Mouse (Mus musculus): ENCODE results near the gene Kcns3.

DNA sequence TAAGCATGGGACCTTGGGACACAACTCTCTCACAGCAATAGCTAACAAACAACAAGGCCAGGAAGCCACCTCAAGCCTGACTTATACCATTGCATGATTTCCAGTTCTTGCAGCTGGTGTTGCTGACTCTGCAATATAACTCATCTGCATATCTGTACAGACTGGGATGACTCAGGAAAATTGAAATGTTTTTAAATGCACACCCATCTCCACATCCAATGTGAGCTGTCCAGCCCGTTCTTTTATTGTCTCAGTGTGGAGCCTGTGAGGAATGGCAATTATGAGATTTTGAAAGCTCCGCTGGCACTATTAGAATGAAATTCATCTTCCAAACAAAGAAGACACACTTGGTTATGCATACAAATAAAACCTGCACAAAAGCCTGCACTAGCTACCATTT is 84.0 kb downstream of the Kcns3 start:
- no peak for TF ChIP-seq CTCF (conservative IDR thresholded peaks at IDR 0.05; ENCODE audit: low read length)
- TF ChIP-seq POU5F1 (IDR thresholded peaks at IDR 0.05; ENCODE audit: borderline replicate concordance, low read length) = no peak
